Mouse (Mus musculus): ENCODE measurements around the gene Nkx6-2.

Gene Nkx6-2

DNA sequence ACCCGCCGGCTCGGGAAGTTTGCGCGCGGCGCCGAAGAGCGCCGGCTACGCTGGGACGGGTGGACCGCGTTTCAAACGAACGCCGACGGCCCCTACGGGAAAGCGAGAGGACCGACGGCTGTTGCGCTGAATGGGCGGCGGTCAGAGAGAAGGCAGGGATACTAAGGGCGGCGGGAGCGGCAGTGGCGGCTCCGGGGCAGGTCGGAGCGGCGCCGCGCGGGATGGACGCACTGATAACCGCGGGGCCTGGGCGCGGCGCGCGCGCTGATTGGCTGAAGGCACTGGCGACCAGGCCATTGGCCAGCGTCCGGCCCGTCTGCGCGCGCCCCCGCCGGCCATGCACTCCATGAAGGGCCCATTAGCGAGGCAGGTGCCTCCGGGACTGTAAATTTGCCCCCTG is at the start of gene Nkx6-2:
TSS of gene Nkx6-2 (minus strand) at position 203 of the 400 bp plus-strand sequence.
- DNase-seq (ENCODE audit: low read depth), result no peak

- DNase-seq (ENCODE audit: low read depth), result no peak
Observed at GRCm38 (mm10) chr7:139625156-139625555, 42.6 kb upstream of the Nkx6-2 start.

DNA sequence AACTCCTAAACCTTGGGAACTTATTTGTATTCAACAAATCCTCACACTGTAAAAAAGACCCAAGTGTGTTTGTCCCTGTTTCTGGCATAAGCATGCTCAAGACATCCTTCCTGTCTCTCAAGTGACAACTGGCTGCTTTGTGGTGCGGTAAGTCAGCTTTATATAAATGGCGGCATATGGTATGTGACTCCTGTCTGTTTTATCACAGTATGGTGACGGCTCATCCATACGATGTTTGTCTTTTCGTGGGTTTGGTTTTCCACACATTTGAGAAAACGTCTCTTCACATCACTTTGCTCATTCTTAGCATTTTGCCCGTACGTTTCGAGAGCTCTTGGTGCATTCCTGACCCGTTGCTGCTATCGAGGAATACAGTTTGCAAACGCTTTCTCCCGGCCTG is 40.0 kb upstream of the Nkx6-2 start:
- no peak for DNase-seq (ENCODE audit: low read depth)

GRCm38 (mm10) chr7:139615767-139616766 is 33.5 kb upstream of the Nkx6-2 start:
- DNase-seq (ENCODE audit: low read depth), result peak; percentile 38

- DNase-seq (ENCODE audit: low read depth), result peak; percentile 10
Observed at GRCm38 (mm10) chr7:139610328-139610727, 27.7 kb upstream of the Nkx6-2 start.

GRCm38 (mm10) chr7:139595862-139596261 is 13.3 kb upstream of the Nkx6-2 start:
- no peak for DNase-seq (ENCODE audit: low read depth)

DNA sequence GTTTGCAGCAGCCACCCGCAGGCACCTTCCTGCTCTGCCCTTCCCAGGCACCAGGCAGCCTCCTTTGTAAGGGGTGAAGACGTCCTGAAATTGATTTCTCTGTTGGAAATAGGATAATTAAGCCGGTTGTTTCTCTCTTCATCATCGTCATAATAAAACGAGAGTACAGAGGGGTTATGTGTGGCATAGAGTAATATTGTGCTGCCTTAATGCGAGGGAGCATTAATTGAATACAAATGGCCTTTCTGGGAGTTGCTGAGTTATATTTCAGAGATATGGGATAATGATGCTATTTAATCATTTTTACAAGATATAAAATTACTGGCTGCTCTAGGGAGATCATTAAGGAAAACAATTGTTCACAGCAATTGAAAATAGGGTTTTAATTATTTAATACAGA is 12.7 kb upstream of the Nkx6-2 start:
- no peak for DNase-seq (ENCODE audit: low read depth)

- DNase-seq (ENCODE audit: low read depth), result no peak
Observed at GRCm38 (mm10) chr7:139591311-139591710, 8.7 kb upstream of the Nkx6-2 start.

DNA sequence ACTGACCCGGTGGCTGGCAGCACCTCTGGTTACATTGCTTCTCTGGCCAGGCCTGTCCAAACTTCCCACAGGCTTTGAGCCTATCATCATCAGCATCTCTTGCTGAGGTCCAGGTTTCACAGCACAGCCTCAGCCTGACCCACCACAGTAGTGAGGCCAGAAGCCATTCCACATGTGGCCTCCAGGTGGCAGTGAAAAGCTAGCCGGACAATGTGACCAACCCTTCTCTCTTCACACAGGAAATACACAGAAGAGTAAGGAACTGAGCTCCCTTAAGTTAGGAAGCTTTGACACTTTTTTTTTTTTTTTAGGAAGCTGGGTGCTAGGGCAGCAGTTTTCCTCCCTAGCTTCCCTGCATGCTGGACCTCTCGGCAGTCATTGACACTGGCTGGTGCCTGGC is 7.7 kb upstream of the Nkx6-2 start:
- no peak for DNase-seq (ENCODE audit: low read depth)

DNA sequence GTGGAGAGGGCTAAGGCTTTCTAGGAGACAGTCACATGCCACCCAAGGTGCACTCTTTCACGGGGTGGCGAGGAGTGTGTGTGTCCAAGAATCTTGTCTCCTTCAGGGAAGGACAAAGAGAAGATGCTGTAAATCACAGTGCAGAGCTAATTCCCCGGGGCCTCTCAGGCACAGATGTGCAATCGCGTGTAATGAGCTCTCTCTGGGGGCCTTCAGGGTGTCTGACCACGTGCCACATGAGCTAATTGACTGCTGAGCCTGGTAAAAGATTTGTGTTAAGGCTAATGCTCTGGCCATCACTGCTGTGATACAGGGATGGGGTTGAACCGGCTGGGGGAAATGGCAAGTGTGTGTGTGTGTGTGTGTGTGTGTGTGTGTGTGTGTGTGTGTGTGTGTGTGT is 5.3 kb upstream of the Nkx6-2 start:
- DNase-seq (ENCODE audit: low read depth), result no peak

DNA sequence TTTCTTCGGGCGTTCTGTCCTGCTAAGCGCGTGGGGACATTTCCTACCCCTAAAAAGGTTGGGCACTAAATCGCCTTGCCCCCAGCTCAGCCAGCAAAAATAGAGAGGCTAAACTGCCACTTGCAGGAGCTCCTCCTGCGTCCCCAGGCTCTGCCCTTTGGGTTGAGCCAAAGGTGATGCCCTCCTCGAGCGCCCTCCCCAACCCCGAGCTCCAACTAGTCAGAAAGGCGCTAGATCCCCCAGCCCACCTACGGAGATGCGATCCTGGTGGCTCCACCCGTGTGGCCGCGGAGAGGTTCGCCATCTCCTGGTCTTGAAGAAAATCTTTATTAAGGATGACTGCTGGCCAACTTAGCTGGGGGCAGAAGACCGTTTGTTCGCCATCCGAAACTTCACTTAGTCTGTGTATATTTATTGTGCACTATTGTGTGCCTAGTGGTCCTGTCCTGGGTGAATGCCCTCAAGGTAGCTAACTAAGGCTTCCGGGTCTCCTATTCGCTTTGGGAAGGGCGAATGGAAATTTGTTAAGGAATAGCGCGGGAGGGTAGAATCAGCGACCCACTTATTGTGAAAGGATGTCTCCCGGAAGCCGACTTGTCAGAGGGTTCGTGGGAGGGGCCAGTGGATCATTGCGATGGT is 2.7 kb upstream of the Nkx6-2 start:
- DNase-seq (ENCODE audit: low read depth), result no peak

- DNase-seq (ENCODE audit: low read depth), result no peak
Observed at GRCm38 (mm10) chr7:139584221-139585175, 1.9 kb upstream of the Nkx6-2 start.

- DNase-seq (ENCODE audit: low read depth), result no peak
Observed at GRCm38 (mm10) chr7:139583094-139583737, 619 bp upstream of the Nkx6-2 start.

DNA sequence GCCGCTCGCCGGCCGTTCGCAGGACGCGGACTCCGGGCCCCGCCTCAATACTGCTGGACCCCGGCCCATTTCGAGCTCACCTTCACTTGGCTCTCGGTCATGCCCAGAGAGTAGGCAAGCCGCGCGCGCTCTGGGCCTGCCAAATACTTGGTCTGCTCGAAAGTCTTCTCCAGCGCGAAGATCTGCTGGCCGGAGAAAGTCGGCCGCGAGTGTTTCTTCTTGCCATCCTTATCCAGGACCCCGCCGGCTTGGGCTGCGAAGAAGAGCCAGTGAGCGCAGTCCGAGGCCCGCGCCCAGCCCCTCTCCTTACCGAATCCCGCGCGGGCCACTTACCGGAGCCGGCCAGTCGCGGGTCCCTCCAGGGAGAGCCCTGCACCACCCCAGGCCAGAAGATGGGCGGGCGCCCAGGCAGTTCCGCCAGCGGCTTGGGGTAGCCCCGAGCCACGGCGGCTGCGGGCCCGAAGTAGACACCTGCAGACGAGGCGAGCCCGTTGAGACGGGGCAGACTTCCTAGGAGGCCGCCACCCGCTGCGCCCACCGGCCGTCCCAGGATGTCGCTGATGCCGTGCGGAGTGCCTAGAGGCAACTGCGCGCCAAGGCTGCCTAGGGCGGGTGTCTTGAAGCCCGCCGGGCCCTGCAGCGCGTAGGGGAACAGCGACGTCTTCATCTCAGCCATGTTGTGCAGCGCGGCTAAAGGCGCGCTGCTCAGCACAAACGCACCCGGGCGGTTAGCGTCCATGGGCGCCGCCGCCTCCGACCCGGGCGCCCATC is 611 bp downstream of the Nkx6-2 start:
- no peak for DNase-seq (ENCODE audit: low read depth)

GRCm38 (mm10) chr7:139580851-139581775 is 1.5 kb downstream of the Nkx6-2 start:
- DNase-seq (ENCODE audit: low read depth), result no peak

GRCm38 (mm10) chr7:139579261-139579905 is 3.2 kb downstream of the Nkx6-2 start:
- no peak for DNase-seq (ENCODE audit: low read depth)

DNA sequence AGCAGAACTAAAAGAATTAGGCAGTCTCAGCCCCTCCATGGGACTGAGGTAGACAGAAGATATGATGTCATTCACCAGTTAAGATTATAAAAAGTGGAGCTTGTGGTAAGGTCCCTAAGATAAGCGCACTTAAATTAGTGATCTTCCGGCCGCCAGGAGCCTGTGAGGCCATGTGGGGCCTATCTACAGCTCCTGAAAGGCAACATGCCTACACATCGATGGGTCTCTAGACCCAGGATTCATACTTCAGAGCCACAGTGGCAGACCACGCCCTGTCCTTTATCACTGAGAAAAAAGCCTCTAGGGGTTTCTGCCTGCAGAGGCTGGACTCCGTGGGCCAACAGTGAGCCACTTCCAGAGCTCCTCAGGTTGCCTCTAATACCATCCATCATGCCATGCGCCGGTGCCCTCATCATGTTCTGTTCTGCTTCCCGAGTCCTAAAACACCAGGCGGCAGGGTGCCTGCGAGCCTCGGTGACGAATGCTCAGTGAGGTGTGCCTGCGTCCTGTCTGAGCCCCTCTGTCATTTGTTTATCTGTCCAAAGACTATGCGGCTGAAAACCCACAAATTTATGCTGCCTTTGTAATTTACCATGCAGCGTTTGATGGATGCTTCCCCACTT is 6.4 kb downstream of the Nkx6-2 start:
- no peak for DNase-seq (ENCODE audit: low read depth)

DNA sequence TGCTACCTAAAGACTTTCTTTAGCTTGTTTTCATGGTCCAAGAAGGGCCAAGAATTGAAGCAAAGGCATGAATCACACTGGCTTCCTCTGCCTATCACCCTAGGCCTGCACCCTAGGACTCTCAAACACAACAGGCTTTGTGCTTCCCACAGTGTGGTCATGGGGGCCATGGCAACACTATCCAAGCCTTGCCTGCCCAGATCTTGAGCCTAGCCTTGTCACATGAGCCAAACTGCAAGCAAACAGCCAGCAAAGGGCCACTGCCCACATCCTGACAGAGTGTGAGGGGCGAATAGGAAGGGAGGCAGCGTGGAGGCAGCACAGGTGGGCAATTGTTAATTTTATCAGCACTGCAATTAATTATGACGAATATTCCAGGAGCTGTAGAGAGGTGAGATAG is 9.9 kb downstream of the Nkx6-2 start:
- no peak for DNase-seq (ENCODE audit: low read depth)

GRCm38 (mm10) chr7:139570788-139571187 is 11.8 kb downstream of the Nkx6-2 start:
- no peak for DNase-seq (ENCODE audit: low read depth)

All from c-Kit-positive CD71-negative TER-119-negative erythroid progenitor cells, embryonic 14.5 days (primary cell).